Mouse (Mus musculus) midbrain, embryonic 14.5 days (tissue): ENCODE measurements at regions not wholly inside any gene's neighbourhood (a gene's known extent, or its start where the extent isn't known, plus 50 kb on each side); places are given as distances from the start of the nearest gene placed in this dataset.

Experiments used
- ATAC-seq: fragments of 200-750 bp; cut with Nextera tagmentation; 2 replicates; pipeline ENCODE4 v1.8.0; 2017; ENCODE audit warnings: moderate number of reproducible peaks, moderate library complexity; ENCODE audit not compliant: low FRiP score, low TSS enrichment
- DNase-seq: peaks from one replicate; pipeline ENCODE4 v3.0.0-alpha.2; 2015
- H3K27ac ChIP-seq: fragments of 300-500 bp; sonication (generic); replicated peaks from 2 replicates; pipeline ENCODE4 v1.5.1; 2014; ENCODE audit warnings: mild to moderate bottlenecking, low read depth, low read length, moderate library complexity
- H3K27me3 ChIP-seq: fragments of 300-500 bp; sonication (generic); 2 replicates; pipeline ENCODE4 v1.6.1; 2014; ENCODE audit warnings: low read length, control low read depth, mixed read lengths; ENCODE audit not compliant: control insufficient read depth, insufficient read depth
- H3K36me3 ChIP-seq: fragments of 300-500 bp; sonication (generic); 2 replicates; pipeline ENCODE4 v1.6.1; 2014; ENCODE audit warnings: low read length, control low read depth; ENCODE audit not compliant: control insufficient read depth, insufficient read depth
- H3K4me1 ChIP-seq: fragments of 300-500 bp; sonication (generic); 2 replicates; pipeline ENCODE4 v1.6.1; 2014; ENCODE audit warnings: mild to moderate bottlenecking, antibody characterized with exemption, low read length, control low read depth; ENCODE audit not compliant: control insufficient read depth, insufficient read depth
- H3K4me2 ChIP-seq: fragments of 300-500 bp; sonication (generic); 2 replicates; pipeline ENCODE4 v1.6.1; 2014; ENCODE audit warnings: mild to moderate bottlenecking, low read length, moderate library complexity
- H3K4me3 ChIP-seq: fragments of 300-500 bp; sonication (generic); replicated peaks from 2 replicates; pipeline ENCODE4 v1.5.1; 2014; ENCODE audit warnings: low read depth, low read length
- H3K9ac ChIP-seq: fragments of 300-500 bp; sonication (generic); replicated peaks from 2 replicates; pipeline ENCODE4 v1.6.1; 2014; ENCODE audit warnings: mild to moderate bottlenecking, low read length, moderate library complexity
- H3K9me3 ChIP-seq: fragments of 300-500 bp; sonication (generic); 2 replicates; pipeline ENCODE4 v1.6.1; 2016; ENCODE audit warnings: low read length, control low read depth, mixed read lengths; ENCODE audit not compliant: control insufficient read depth
- WGBS: fragments of 180-500 bp; shearing (Covaris S2); extraction: QIAGEN DNeasy Blood & Tissue Kit; methylation state at CpG from one replicate; pipeline ENCODE4 v1.1.7; 2014; 5-methylcytosine and 5-hydroxymethylcytosine counted together

DNA sequence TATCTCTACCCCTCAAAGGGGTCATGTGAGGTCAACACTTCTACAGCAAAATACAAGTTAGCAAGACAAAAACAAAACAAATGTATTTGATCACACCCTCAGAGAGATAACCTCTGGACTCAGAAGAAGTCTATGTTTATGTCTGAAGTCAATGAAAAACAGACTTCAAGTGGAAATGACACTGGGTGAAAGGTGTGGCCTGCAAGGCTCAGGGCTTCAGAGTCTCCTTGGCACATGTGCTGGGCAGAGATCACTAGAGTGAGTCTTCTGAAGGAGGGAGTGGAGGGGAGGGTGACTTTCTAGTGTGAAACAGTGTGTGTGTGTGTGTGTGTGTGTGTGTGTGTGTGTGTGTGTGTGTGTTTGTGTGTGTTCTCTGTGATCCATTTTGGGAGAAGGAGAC lies 68.2 kb downstream of the Il12a start:
- no peak for ATAC-seq
- Histone ChIP-seq H3K27me3 (no peaks in the 10 kb centered on the region), H3K9me3 (no peaks in the 10 kb centered on the region), H3K4me2 (no peak overlapping the region), H3K27ac (no peak overlapping the region), H3K9ac (no peak overlapping the region), H3K36me3 (no peaks in the 10 kb centered on the region), H3K4me1 (no peaks in the 10 kb centered on the region), H3K4me3 (no peak overlapping the region)
- no peak for DNase-seq

DNA sequence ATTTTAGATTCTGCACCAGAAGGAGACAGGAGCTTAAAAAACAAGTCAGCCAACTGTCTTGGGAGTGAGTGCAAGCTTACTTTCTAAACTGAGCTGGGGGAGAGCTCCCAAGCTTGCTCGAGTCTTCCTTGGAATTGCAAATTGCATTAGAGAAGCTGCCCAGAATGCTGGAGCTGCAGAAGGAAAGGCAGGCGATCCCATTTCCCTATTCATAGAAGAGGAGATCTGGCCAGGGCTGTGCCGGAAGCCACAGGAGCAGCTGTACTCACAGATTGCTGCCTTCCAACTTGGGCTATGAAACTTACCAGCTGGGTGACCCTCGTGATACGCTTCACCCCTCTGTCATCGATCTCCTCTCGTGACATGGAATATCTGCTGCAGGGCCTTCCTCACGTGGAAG lies 68.9 kb downstream of the Il12a start:
- Histone ChIP-seq H3K9ac (no peak overlapping the region), H3K4me1 (no peaks in the 10 kb centered on the region), H3K27me3 (no peaks in the 10 kb centered on the region), H3K4me3 (no peak overlapping the region), H3K4me2 (no peak overlapping the region), H3K9me3 (no peaks in the 10 kb centered on the region), H3K36me3 (no peaks in the 10 kb centered on the region), H3K27ac (no peak overlapping the region)
- WGBS: 69% methylated on average over 8 of the region's 8 CpGs
- ATAC-seq: no peak
- DNase-seq: no peak

DNA sequence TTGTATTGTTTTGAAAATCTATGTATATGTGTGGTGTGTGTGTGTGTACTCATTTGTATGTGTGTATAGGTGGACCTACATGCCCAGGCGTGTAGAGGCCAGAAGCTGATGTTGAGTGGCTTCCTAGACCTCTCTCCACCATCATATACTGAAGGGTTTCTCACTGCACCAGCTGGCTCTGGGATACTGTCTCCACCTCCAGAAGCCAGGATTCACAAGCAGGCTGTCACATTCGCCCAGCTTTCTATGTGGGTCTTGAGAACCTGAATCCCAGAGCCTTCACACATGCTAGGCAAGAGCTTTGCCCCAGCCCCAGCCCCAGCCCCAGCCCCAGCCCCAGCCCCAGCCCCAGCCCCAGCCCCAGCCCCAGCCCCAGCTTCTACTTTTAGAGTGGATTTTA lies 70.4 kb downstream of the Il12a start:
- Histone ChIP-seq H3K4me2 (no peak overlapping the region), H3K9me3 (no peaks in the 10 kb centered on the region), H3K36me3 (no peaks in the 10 kb centered on the region), H3K4me3 (no peak overlapping the region), H3K4me1 (no peaks in the 10 kb centered on the region), H3K27me3 (no peaks in the 10 kb centered on the region), H3K9ac (no peak overlapping the region), H3K27ac (no peak overlapping the region)
- ATAC-seq (no peak), DNase-seq (no peak)
- WGBS: 83% methylated on average over 2 of the region's 2 CpGs

DNA sequence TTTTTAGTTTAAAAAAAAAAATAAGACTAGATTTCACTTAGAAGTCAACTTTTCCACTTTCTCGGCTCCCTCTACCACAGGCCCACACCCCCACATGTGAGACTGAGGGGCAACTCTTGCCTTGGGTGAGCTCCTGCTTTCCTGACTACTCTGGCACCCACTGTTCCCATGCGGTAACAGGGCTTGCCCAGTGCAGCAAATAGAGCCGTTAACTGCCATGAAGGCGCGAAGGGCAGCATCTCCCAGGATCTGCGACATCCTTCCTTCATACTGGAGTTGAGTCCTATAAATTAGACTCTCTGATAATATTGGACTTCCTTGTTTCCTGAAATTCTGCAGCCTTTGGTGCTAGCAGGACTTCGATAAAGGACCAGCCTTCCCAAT lies 70.8 kb downstream of the Il12a start:
- 79% methylated on average over 7 of the region's 7 CpGs for WGBS

DNA sequence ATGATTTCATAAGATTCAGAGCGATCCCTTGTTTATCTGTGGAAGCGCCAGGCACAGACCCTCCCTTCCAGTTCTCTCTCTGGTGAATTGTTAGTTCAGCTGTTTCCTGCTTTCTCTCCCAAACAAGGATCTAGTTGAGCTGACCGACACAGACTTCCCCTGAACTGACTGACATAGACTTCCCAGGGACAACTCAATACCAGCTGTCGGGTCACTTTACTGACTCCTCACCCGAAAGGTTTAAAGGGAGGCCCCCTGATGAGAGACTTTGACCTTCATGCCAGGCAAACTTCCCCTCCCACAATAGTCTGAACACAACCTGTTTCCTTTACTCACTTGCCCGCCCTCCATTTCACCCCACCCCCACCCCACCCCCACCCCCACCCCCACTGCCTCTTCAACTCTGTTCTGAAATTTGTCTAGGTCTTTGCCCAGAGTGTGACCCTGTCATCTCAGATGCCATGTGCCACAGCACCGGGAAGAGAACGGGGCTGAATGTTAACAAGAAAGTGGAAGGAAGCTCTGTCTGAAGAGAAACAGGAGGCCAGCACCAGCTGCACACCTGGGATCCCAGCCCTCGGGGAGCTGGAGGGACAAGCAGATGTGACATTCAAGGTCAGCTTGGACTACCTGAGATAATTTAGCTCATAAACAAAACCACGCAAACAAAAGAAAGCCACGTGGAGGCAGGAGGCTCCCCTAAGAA lies 71.3 kb downstream of the Il12a start:
- H3K27me3 ChIP-seq: no peaks in the 10 kb centered on the region
- H3K27ac ChIP-seq: no peak overlapping the region
- no peak overlapping the region for H3K4me2 ChIP-seq
- no peak overlapping the region for H3K9ac ChIP-seq
- no peaks in the 10 kb centered on the region for H3K36me3 ChIP-seq
- DNase-seq (no peak), ATAC-seq (no peak)
- no peak overlapping the region for H3K4me3 ChIP-seq
- no peaks in the 10 kb centered on the region for H3K4me1 ChIP-seq
- WGBS: 37% methylated on average over 11 of the region's 11 CpGs
- no peaks in the 10 kb centered on the region for H3K9me3 ChIP-seq

More for the DNA sequence above, 70.8 kb downstream of the Il12a start:
- no peaks in the 10 kb centered on the region for H3K9me3 ChIP-seq
- no peaks in the 10 kb centered on the region for H3K4me1 ChIP-seq
- no peaks in the 10 kb centered on the region for H3K36me3 ChIP-seq
- no peaks in the 10 kb centered on the region for H3K27me3 ChIP-seq
- no peak overlapping the region for H3K4me2 ChIP-seq
- H3K27ac ChIP-seq: no peak overlapping the region
- DNase-seq (no peak), ATAC-seq (no peak)
- H3K9ac ChIP-seq: no peak overlapping the region
- no peak overlapping the region for H3K4me3 ChIP-seq

DNA sequence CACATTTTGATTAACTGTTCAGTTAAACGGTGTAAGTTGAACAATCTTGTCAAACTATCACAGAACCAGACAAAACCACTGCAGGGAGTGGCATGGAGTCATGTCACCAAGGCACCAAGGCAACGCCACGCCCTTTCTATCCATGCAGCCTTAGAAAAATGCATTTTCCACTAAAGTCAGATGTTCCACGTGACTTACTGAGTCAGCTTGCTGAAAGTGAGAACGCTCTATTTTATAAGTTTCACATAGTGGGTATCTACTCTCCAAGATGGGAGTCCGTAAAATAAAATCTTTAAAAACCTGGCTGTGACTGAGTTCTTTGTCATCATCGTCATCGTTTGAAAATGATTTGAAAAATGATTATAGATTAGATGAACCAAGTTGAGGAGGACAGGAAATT lies 72.5 kb downstream of the Il12a start:
- Histone ChIP-seq H3K27me3 (no peaks in the 10 kb centered on the region), H3K4me2 (no peak overlapping the region), H3K9ac (no peak overlapping the region), H3K9me3 (no peaks in the 10 kb centered on the region), H3K4me3 (no peak overlapping the region), H3K36me3 (no peaks in the 10 kb centered on the region), H3K4me1 (no peaks in the 10 kb centered on the region), H3K27ac (no peak overlapping the region)
- 91% methylated on average over 8 of the region's 8 CpGs for WGBS
- no peak for ATAC-seq
- DNase-seq: no peak

DNA sequence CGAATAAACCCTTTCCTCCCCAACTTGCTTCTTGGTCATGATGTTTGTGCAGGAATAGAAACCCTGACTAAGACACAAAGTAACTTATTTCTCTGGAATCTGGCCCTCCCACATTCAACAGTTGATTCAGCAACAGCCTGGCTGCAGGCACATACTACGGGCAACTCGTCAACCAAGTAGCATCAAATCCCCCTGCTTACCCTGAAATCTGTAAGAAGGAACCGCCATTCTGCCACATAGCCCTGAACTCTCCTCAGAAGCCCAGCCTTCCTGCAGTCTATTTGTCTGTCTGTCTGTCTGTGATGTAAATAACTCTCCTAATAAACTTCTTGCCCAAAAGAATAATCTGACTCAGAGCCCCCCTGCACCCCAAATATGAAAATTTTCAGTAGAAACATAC lies 73.9 kb downstream of the Il12a start:
- 89% methylated on average over 4 of the region's 4 CpGs for WGBS
- Histone ChIP-seq H3K9ac (no peak overlapping the region), H3K4me3 (no peak overlapping the region), H3K4me2 (no peak overlapping the region), H3K36me3 (no peaks in the 10 kb centered on the region), H3K27ac (no peak overlapping the region), H3K9me3 (no peaks in the 10 kb centered on the region), H3K27me3 (no peaks in the 10 kb centered on the region), H3K4me1 (no peaks in the 10 kb centered on the region)
- no peak for DNase-seq
- ATAC-seq: no peak

DNA sequence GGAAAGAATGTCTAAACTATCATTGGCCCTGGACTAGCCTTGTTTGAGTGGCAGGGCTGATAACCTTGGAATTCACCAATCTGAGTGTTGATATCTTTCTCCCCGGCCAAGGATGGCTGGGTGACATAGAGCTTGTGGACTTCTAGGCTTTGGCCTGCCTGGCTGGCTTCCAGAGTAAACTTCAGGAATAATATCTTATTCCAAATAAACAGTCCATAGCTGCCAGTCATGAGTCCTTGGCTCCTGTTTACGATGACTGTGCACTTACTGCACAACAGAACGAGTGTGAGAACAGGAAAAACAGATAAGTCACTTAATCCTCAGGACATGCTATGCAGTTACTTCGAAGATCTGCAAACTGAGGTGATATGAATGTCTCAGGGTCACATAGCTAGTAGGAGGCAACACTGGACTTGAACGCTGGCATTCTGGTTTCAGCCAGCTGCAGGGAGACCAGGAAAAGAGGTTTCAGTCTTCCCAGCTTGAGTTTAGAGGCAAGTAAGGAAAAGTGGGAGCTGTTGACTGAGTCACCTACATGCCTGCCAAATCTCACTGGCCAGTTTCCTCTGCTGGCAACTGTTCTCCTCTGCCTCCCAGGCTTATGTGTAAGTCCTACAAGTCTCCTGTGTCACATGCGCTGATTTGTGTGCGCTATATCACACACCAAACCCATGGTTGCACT lies 74.6 kb downstream of the Il12a start:
- no peaks in the 10 kb centered on the region for H3K27me3 ChIP-seq
- no peak for DNase-seq
- no peak for ATAC-seq
- no peak overlapping the region for H3K9ac ChIP-seq
- no peaks in the 10 kb centered on the region for H3K9me3 ChIP-seq
- no peak overlapping the region for H3K4me3 ChIP-seq
- no peaks in the 10 kb centered on the region for H3K4me1 ChIP-seq
- H3K4me2 ChIP-seq: no peak overlapping the region
- no peaks in the 10 kb centered on the region for H3K36me3 ChIP-seq
- H3K27ac ChIP-seq: no peak overlapping the region
- 90% methylated on average over 7 of the region's 7 CpGs for WGBS

DNA sequence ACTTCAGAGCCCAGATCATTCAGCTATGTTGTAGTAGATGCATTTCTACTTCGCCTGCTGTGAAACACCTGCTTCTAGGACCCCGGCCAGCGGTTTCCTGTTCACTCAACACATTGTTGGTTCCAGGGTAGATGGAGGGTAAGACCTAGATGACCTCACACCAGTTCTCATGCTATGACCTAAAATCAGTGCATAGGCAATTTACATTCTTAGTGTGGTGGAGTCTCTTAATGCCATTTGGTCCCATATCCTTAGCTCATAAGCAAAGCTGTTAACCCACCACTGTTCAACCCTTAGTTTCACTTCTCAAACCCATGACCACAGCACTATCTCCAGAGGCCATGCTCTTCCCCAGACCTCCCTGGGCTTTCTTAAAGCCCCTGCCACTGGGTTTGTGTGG lies 81.1 kb downstream of the Il12a start:
- ATAC-seq (no peak), DNase-seq (no peak)
- Histone ChIP-seq H3K9me3 (no peaks in the 10 kb centered on the region), H3K27ac (no peak overlapping the region), H3K4me2 (no peak overlapping the region), H3K9ac (no peak overlapping the region), H3K27me3 (no peaks in the 10 kb centered on the region), H3K4me3 (no peak overlapping the region), H3K36me3 (no peaks in the 10 kb centered on the region), H3K4me1 (no peaks in the 10 kb centered on the region)
- WGBS: 93% methylated on average over 3 of the region's 3 CpGs
